Mouse (Mus musculus): ENCODE data around the gene Lrrc4. TPM values are rescaled to one million over a fixed set of nuclear protein-coding genes. Genes with fewer than 3 reads are reported as not detected.

Lrrc4 gene
- polyA plus RNA-seq, 1 experiment, result 0.32 TPM

- Histone ChIP-seq H3K79me3 (ENCODE audit: low read depth) (peaks cover 2% of the 10 kb centered on the region), H3K79me2 (ENCODE audit: control insufficient read depth, insufficient read depth) (peaks cover 10% of the 10 kb centered on the region), H3ac (ENCODE audit: control insufficient read depth, insufficient read length, low read depth) (no peak overlapping the region), H3K27me3 (ENCODE audit: control insufficient read depth, insufficient read depth, insufficient read length) (no peaks in the 10 kb centered on the region), H3K36me3 (ENCODE audit: control insufficient read depth, insufficient read depth) (peaks cover 22% of the 10 kb centered on the region), H3K4me3 (ENCODE audit: insufficient read depth, poor library complexity, severe bottlenecking) (no peak overlapping the region)
- TF ChIP-seq CTCF (IDR thresholded peaks at IDR 0.05; ENCODE audit: control insufficient read depth, insufficient read depth, insufficient read length), result no peak
- TF ChIP-seq MYOG (IDR thresholded peaks at IDR 0.05; ENCODE audit: control insufficient read depth, extremely low read depth, insufficient read length), result no peak
- TF ChIP-seq USF1 (IDR thresholded peaks at IDR 0.05; ENCODE audit: low read depth), result no peak
- TF ChIP-seq MYOD1 (IDR thresholded peaks at IDR 0.05; ENCODE audit: control insufficient read depth, insufficient read length, low read depth), result no peak
Measured at GRCm38 (mm10) chr6:28831854-28832750, 555 bp upstream of the Lrrc4 start.

- Histone ChIP-seq H3K4me3 (ENCODE audit: insufficient read depth, poor library complexity, severe bottlenecking) (no peak overlapping the region), H3K36me3 (ENCODE audit: control insufficient read depth, insufficient read depth) (peaks cover 26% of the 10 kb centered on the region), H3K27me3 (ENCODE audit: control insufficient read depth, insufficient read depth, insufficient read length) (no peaks in the 10 kb centered on the region), H3K79me3 (ENCODE audit: low read depth) (peaks cover 2% of the 10 kb centered on the region), H3K79me2 (ENCODE audit: control insufficient read depth, insufficient read depth) (peaks cover 15% of the 10 kb centered on the region), H3ac (ENCODE audit: control insufficient read depth, insufficient read length, low read depth) (no peak overlapping the region)
- TF ChIP-seq USF1 (IDR thresholded peaks at IDR 0.05; ENCODE audit: low read depth), result no peak
- no peak for TF ChIP-seq MYOD1 (IDR thresholded peaks at IDR 0.05; ENCODE audit: control insufficient read depth, insufficient read length, low read depth)
- TF ChIP-seq CTCF (IDR thresholded peaks at IDR 0.05; ENCODE audit: control insufficient read depth, insufficient read depth, insufficient read length), result no peak
- no peak for TF ChIP-seq MAX (IDR thresholded peaks at IDR 0.05)
- TF ChIP-seq FOSL1 (IDR thresholded peaks at IDR 0.05; ENCODE audit: insufficient read depth, low read length, poor library complexity, severe bottlenecking), result no peak
- no peak for TF ChIP-seq MYOG (IDR thresholded peaks at IDR 0.05; ENCODE audit: control insufficient read depth, extremely low read depth, insufficient read length)
- no peak for TF ChIP-seq CEBPB (IDR thresholded peaks at IDR 0.05; ENCODE audit: low read depth)
Measured at GRCm38 (mm10) chr6:28830306-28830705, 1.2 kb downstream of the Lrrc4 start.

GRCm38 (mm10) chr6:28828593-28828992, 3.0 kb downstream of the Lrrc4 start:
- H3ac ChIP-seq (ENCODE audit: control insufficient read depth, insufficient read length, low read depth), result no peak overlapping the region
- no peaks in the 10 kb centered on the region for H3K27me3 ChIP-seq (ENCODE audit: control insufficient read depth, insufficient read depth, insufficient read length)
- TF ChIP-seq FOSL1 (IDR thresholded peaks at IDR 0.05; ENCODE audit: insufficient read depth, low read length, poor library complexity, severe bottlenecking) (no peak), USF1 (IDR thresholded peaks at IDR 0.05; ENCODE audit: low read depth) (no peak), MAX (IDR thresholded peaks at IDR 0.05) (peak; percentile 30), CEBPB (IDR thresholded peaks at IDR 0.05; ENCODE audit: low read depth) (no peak), MYOG (IDR thresholded peaks at IDR 0.05; ENCODE audit: control insufficient read depth, extremely low read depth, insufficient read length) (no peak), MYOD1 (IDR thresholded peaks at IDR 0.05; ENCODE audit: control insufficient read depth, insufficient read length, low read depth) (peak; percentile 95)
- peaks cover 27% of the 10 kb centered on the region for H3K36me3 ChIP-seq (ENCODE audit: control insufficient read depth, insufficient read depth)
- H3K79me2 ChIP-seq (ENCODE audit: control insufficient read depth, insufficient read depth), result peaks cover 18% of the 10 kb centered on the region
- H3K4me3 ChIP-seq (ENCODE audit: insufficient read depth, poor library complexity, severe bottlenecking), result no peak overlapping the region
- H3K79me3 ChIP-seq (ENCODE audit: low read depth), result peaks cover 2% of the 10 kb centered on the region

GRCm38 (mm10) chr6:28827565-28827964, 4.0 kb downstream of the Lrrc4 start:
- Histone ChIP-seq H3ac (ENCODE audit: control insufficient read depth, insufficient read length, low read depth) (no peak overlapping the region), H3K36me3 (ENCODE audit: control insufficient read depth, insufficient read depth) (peaks cover 27% of the 10 kb centered on the region), H3K4me3 (ENCODE audit: insufficient read depth, poor library complexity, severe bottlenecking) (no peak overlapping the region), H3K79me3 (ENCODE audit: low read depth) (peaks cover 2% of the 10 kb centered on the region), H3K79me2 (ENCODE audit: control insufficient read depth, insufficient read depth) (peaks cover 18% of the 10 kb centered on the region), H3K27me3 (ENCODE audit: control insufficient read depth, insufficient read depth, insufficient read length) (no peaks in the 10 kb centered on the region)
- no peak for TF ChIP-seq FOSL1 (IDR thresholded peaks at IDR 0.05; ENCODE audit: insufficient read depth, low read length, poor library complexity, severe bottlenecking)
- no peak for TF ChIP-seq USF1 (IDR thresholded peaks at IDR 0.05; ENCODE audit: low read depth)
- TF ChIP-seq MAX (IDR thresholded peaks at IDR 0.05), result no peak
- no peak for TF ChIP-seq CTCF (IDR thresholded peaks at IDR 0.05; ENCODE audit: control insufficient read depth, insufficient read depth, insufficient read length)
- TF ChIP-seq MYOD1 (IDR thresholded peaks at IDR 0.05; ENCODE audit: control insufficient read depth, insufficient read length, low read depth), result no peak
- no peak for TF ChIP-seq MYOG (IDR thresholded peaks at IDR 0.05; ENCODE audit: control insufficient read depth, extremely low read depth, insufficient read length)
- TF ChIP-seq CEBPB (IDR thresholded peaks at IDR 0.05; ENCODE audit: low read depth), result no peak

- Histone ChIP-seq H3K27me3 (ENCODE audit: control insufficient read depth, insufficient read depth, insufficient read length) (no peaks in the 10 kb centered on the region), H3ac (ENCODE audit: control insufficient read depth, insufficient read length, low read depth) (no peak overlapping the region), H3K79me3 (ENCODE audit: low read depth) (peaks cover 2% of the 10 kb centered on the region), H3K36me3 (ENCODE audit: control insufficient read depth, insufficient read depth) (peaks cover 27% of the 10 kb centered on the region), H3K79me2 (ENCODE audit: control insufficient read depth, insufficient read depth) (peaks cover 18% of the 10 kb centered on the region), H3K4me3 (ENCODE audit: insufficient read depth, poor library complexity, severe bottlenecking) (no peak overlapping the region)
- TF ChIP-seq CEBPB (IDR thresholded peaks at IDR 0.05; ENCODE audit: low read depth), result no peak
- no peak for TF ChIP-seq USF1 (IDR thresholded peaks at IDR 0.05; ENCODE audit: low read depth)
- no peak for TF ChIP-seq MYOD1 (IDR thresholded peaks at IDR 0.05; ENCODE audit: control insufficient read depth, insufficient read length, low read depth)
- no peak for TF ChIP-seq CTCF (IDR thresholded peaks at IDR 0.05; ENCODE audit: control insufficient read depth, insufficient read depth, insufficient read length)
- TF ChIP-seq MYOG (IDR thresholded peaks at IDR 0.05; ENCODE audit: control insufficient read depth, extremely low read depth, insufficient read length), result no peak
- no peak for TF ChIP-seq MAX (IDR thresholded peaks at IDR 0.05)
- no peak for TF ChIP-seq FOSL1 (IDR thresholded peaks at IDR 0.05; ENCODE audit: insufficient read depth, low read length, poor library complexity, severe bottlenecking)
Measured at GRCm38 (mm10) chr6:28826689-28827389, 4.7 kb downstream of the Lrrc4 start.

Measured in C2C12 (cell line).